Mouse (Mus musculus) gastrocnemius, postnatal 10 days (tissue): ENCODE measurements around the gene Ank3. TPM values are rescaled to one million over a fixed set of nuclear protein-coding genes. Genes with fewer than 3 reads are reported as not detected.

Source experiments
- DNase-seq: peaks from one replicate; pipeline ENCODE4 v3.0.0; 2021; ENCODE audit warnings: mixed read lengths
- total RNA-seq, 2 experiments: library from RNA; stranded (reverse); gene quantifications; 2 replicates each; pipeline ENCODE4 v1.2.3; 2021

Ank3 gene
- total RNA-seq, 2 experiments from 2014 or later, result 82.7 to 83.3 TPM

DNA sequence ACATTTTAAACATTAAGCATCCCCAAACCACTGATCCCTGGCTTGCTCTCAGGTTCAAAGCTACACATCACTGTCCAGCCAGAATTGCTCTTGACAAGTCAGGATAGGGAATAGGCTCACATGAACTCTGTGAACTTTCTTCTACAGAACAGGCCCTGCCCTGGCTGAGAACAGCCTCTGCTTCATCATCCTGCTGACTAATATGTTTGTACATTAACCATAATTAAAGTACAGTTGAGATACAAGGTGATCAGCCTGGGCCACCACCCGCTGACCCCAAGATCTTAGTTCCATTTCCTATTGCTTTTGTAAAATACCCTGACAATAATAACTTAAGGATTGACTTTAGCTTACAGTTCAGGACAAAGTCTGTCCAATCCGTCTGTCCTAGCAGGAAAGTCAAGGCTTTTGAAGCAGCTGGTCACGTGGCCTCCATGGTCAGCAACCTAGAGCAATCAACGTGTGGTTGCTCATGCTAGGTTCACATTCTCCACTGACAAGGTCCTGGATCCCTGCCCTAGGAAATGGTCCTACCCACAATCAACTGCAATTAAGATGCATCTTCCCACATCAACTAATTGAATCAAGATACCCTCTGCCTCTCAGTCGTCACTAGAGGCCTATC lies 538.0 kb downstream of the Ank3 start:
- DNase-seq, result no peak

DNA sequence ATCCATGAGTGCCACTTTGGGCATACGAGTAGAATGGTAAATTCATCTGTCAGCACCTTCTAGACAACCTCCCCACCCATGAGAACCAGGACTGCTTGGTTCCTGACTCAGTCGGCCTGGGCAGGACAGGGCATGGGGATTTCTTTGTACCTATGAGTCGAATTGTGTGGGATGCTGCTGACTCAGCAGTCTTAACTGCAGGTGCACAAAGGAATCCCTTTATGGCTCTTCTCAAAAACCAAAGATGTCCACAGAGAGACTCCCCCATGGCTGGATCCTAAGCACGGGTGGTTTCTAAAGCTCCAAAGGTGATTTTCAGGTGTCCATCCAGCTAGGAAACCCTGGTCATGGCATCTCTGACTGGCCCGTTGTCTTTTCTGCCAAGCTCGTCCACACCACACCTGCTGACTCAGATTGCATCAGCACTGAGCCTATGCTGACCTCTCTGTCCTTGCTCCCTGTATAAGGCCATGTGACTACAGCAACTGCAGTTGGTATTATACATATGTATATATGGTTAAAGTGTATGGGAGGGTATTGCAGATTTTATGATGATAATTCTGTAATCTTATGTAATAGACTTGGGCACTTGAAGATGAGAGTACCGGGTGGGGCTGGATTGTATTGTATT lies 538.8 kb downstream of the Ank3 start:
- no peak for DNase-seq

DNA sequence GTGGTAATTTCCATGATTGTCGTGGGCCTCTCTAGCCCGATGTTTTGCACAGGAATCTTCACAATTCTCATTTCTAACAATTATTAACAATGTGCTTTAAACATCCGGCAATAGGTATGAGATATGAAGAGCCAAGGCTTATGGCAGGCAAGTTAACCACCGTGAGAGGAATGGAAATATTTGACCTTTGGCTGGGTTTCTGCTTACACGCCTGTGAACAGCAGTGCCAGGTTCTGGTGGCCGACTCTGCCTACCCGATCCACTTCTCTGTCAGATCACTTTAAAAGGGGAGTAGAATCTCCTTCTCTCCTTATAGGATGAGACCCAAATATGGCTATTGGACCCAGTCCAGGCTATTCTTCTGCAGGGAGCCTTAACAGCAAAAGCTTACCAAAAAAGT lies 540.6 kb downstream of the Ank3 start:
- DNase-seq, result no peak

DNA sequence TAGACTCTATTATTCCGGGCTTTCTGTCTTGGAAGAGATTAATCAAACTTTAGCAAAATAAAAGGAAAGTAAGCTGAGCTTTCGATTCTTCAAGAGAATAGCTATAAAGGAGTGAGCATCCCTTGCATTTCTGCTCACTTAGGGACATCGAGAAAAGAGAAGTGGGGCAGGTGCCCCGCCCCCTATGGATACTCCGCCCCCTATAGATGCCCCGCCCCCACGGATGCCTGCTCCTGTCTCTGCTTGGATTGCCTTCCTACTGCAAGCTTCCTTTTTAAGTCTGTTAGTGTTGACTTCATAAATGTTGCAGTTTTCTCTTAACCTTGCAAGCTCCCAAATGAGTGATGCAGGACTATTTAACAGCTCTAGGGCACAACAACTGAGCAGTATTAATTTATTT lies 541.4 kb downstream of the Ank3 start:
- DNase-seq, result no peak

DNA sequence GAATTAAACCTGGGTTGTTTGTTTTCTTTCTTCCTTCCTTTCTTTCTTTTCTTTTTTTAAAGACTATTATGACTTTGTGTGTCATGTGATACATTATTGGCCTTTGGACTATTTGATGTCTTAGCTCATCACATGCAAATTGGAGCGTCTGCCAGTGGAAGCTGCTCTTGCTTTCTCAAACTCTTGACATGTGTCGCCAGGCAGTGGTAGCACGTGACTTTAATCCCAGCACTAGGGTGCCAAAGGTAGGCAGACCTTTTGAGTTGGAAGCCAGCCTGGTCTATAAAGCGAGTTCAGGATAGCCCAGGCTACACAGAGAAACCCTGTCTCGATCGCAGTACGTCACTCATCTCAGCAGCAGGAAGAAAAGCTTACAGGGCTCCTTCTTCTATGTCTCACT lies 542.4 kb downstream of the Ank3 start:
- DNase-seq, result no peak

DNA sequence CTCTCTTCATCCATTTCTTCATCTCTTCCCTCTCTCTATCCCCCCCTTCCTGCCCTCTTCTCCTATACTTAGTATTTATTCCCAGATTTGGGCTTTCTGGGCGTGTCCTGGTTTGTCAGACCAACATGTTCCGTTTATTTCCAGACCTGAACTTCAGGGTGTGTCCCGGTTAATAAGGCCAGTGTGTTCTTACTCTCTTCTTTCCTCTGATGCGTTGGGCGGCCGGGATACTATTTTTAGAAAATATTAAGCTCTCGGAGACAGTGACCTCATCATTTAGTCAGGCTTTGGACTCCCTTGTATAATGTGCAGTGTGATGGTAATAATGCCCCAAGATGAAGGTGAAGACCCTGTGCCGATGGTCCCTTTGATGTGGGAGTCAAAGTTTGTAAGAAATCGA lies 546.3 kb downstream of the Ank3 start:
- DNase-seq, result no peak

DNA sequence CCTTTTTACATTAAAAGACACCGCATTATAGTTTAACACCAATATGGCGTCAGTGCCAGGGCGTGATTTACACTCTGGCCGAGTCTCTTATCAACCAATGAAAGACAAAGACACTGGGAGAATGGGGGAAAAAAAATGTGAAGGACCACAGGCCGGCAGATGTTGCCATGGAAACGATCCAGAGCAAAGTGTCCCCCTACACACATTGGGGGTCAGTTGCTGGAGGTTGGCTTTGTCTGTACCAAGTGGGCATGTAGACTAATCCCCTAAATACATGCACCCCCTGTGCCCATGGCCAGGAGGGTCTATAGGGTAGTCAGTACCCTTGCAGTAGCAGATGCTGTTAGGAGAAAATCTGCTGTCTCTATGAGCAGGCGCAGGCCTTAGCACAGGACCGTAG lies 547.3 kb downstream of the Ank3 start:
- no peak for DNase-seq

DNA sequence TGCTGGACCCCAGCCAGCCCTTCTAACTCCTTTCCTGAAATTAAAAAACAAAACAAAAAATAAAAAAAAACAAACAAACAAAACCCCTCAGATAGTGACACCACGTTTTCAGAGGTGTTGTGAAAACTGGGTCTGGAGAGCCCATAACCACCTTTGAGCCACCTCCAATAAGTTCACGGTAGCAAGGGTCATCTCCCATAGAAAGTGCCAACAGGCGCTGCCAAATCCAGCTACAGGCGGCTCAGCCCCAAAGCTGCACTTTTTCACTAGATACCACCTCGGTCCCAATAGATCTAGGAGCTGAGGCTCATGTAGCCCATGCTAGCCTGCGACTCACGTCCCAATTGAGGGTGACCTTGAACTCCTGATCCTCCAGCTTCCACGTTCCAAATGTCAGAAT lies 547.7 kb downstream of the Ank3 start:
- DNase-seq, result no peak

GRCm38 (mm10) chr10:69947093-69947492 lies 548.5 kb downstream of the Ank3 start:
- no peak for DNase-seq

DNA sequence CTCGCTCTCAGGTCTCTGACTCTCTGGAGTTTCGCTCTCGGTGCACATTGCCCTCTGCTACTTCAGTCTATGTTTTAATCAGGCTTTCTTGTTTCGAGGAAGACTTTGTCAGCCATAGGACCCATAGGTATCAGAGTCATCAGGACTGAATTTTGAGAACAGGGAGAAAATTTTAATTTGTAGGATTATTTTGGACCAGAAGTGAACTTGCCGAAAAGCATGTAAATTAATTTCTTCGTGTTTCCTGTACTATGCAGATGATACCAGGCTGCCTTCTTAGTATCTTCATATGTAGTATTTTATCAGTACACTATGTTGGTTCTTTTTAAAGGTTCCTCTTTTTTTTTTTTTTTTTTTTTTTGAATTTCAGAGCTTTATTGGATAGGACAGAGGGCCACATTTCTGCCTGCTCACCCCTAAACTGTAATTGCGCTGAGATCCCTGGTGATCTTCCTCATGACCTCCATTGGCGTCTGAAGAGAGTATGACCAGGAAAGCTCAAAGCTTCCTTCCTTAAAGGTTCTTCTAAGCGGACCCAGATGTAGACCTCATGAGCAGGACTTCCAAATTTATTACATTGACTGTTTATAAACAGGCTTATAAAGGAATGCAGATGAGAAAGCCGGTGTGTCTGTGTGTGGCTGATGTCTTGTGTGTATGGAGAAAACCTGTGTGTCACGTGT lies 551.8 kb downstream of the Ank3 start:
- DNase-seq, result no peak

GRCm38 (mm10) chr10:69950919-69951236 lies 552.3 kb downstream of the Ank3 start:
- DNase-seq, result no peak

GRCm38 (mm10) chr10:69951426-69951825 lies 552.9 kb downstream of the Ank3 start:
- DNase-seq, result no peak

DNA sequence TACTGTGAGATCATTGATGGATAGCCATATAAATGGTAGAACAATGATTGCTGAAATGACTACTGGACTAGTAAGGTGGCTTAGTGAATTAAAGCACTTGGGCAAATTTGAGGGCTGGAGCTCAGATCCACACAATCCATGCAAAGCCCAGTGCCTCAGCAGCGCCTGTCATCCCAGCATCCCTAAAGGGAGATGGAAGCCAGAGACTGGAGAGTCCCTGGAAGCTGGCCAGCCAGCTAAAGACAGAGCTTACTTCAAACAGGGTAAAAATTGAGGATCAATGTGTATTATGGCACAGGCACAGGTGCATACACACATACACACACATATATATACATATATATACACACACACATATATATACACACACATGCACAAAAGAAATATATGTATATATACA lies 553.7 kb downstream of the Ank3 start:
- no peak for DNase-seq

- DNase-seq, result no peak
Observed at GRCm38 (mm10) chr10:69954657-69955267, 556.2 kb downstream of the Ank3 start.

- DNase-seq, result no peak
Observed at GRCm38 (mm10) chr10:69962226-69962625, 563.7 kb downstream of the Ank3 start.

DNA sequence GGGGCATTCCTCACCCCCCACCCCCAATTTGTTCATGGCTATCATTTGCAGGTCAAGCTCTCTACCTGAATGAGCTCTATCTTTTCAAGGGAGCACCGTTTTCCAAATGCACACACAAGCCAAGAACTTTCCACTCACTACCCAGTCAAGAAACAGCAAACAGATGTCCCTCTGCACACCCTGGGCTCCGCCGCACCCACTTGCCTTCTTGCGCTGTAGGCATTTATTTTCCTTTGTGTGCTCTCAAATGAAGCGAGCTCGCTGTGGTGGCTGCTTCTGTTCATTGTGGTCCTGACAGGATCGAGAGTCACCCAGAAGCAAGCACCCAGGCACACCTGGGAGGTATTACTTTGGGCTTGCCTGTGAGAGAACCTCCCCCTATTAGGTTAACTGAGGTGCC lies 564.4 kb downstream of the Ank3 start:
- no peak for DNase-seq

DNA sequence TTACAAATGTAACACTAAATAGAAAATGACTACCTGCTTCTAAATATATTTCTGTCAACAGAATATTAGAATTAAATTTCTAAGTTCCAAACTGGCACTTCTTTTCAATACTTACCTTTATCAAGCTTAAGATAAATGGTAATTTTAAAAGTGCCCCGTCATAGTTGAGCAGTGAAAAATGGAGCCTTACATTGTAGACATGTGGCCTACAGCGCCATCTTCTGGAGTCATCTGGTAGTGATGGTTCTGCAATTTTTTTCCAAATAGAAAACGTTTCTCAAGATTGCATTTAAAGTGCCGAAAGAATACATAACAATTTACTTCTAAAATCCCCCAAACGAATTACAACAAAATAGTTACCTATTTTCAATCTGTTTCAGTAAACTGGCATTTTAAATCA lies 566.0 kb downstream of the Ank3 start:
- DNase-seq, result peak; percentile 42

DNA sequence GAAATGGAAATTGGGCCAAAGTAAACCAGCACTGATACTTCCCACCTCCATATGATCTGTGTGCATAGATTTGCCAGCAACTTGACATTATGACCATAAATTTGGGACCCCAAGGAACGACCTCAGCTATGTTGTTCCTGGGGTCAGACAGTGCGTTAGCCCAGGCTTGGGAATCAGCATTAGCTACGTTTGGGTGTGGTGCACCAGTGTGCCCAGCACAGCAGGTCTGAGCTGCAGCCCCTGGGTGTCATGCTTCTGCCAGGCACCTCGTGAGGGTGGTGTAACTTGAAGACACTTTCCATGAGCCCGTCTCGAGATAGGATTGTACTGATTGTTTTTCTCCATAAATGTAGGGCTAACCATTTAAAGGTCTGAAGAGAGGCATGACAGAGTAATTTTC lies 566.5 kb downstream of the Ank3 start:
- no peak for DNase-seq

DNA sequence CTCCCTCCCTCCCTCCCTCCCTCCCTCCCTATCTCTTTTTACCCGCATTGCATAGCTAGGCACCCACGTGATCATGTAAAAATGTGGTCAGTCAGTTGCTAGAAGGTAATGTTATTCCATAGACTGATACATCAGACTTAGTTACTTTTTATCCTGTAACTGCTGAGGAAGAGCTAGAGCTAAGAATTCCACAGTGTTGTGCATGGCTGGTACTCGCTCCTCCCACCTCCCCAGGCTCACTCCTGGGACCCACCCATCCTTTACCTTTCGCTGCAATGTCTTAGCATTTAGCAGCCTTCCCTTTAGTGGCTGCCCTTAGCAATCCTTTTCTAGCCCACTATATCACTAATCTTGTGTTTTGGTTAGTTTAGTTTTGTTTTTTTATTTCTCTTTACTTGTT lies 569.4 kb downstream of the Ank3 start:
- no peak for DNase-seq

GRCm38 (mm10) chr10:69979636-69980035 lies 581.1 kb downstream of the Ank3 start:
- DNase-seq, result no peak

- no peak for DNase-seq
Observed at GRCm38 (mm10) chr10:69981386-69982097, 583.0 kb downstream of the Ank3 start.

DNA sequence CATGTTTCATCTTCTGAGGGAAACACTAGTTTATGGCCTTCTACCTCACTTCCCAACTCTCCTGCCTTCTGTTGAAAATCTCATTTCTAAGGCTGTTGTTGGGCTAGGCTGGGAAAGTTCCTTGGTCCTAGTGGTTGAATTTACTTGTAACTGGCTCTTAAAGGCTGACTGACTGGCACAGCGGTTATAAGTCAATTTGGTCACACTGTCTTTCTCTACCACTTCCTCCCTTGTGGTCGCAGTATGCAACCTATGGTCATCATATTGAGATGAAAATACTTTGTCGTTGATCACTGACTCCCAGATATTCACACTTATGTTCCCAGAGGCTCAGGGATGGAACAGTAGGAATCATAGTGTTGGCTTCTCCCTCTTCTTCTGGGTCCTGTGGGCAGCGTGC lies 584.1 kb downstream of the Ank3 start:
- no peak for DNase-seq

DNA sequence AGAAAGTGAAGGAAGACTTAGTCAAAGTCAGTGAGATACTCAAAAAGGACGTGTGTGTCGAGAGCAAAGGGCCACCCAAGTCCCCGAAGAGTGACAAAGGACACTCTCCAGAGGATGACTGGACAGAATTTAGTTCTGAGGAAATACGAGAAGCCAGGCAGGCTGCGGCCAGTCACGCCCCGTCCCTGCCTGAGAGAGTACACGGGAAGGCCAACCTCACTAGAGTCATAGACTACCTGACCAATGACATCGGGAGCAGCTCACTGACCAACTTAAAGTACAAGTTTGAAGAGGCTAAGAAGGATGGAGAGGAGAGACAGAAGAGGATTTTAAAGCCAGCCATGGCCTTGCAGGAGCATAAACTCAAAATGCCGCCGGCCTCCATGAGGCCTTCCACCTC lies 588.9 kb downstream of the Ank3 start:
- no peak for DNase-seq
